Mouse (Mus musculus) small intestine, adult 2 months (tissue): ENCODE measurements around the gene Gpr55.

Source experiments
- CTCF ChIP-seq: fragments of 200-500 bp; IDR thresholded peaks from 2 replicates; pipeline ENCODE4 v1.5.1; 2012; ENCODE audit warnings: low read depth, mild to moderate bottlenecking, control low read depth, inconsistent platforms, low read length, moderate library complexity, mixed read lengths; ENCODE audit not compliant: insufficient replicate concordance, insufficient read length; ENCODE audit errors: extremely low read depth
- POLR2A ChIP-seq: fragments of 200-500 bp; IDR thresholded peaks from 2 replicates; pipeline ENCODE4 v1.6.1; 2012; ENCODE audit warnings: low read depth, mild to moderate bottlenecking, control low read depth, inconsistent platforms, low read length, moderate library complexity

- TF ChIP-seq CTCF (no peak), POLR2A (no peak)
Measured at GRCm38 (mm10) chr1:85972341-85972740, 11.5 kb upstream of the Gpr55 start.
